Mouse (Mus musculus): ENCODE measurements around the gene Gm21627.
"Not testable (repeated sequence)": the region's sequence is repeated elsewhere in the genome, so short reads cannot be mapped to it uniquely, and the experiment has no call there.

Gm21627 gene

GRCm38 (mm10) chrY:63228127-63228526 is at the start of gene Gm21627:
Gene Gm21627 (plus strand): TSS chrY:63228427.
- not testable (repeated sequence) for DNase-seq
